Mouse (Mus musculus) right cerebral cortex, postnatal 14 days (tissue): Measurements from ENCODE around the gene Rassf10.
"Not testable (repeated sequence)": the region's sequence is repeated elsewhere in the genome, so short reads cannot be mapped to it uniquely, and the experiment has no call there.

Source experiments
- DNase-seq: peaks from one replicate; pipeline ENCODE4 v3.0.0; 2022

The Rassf10 gene

DNA sequence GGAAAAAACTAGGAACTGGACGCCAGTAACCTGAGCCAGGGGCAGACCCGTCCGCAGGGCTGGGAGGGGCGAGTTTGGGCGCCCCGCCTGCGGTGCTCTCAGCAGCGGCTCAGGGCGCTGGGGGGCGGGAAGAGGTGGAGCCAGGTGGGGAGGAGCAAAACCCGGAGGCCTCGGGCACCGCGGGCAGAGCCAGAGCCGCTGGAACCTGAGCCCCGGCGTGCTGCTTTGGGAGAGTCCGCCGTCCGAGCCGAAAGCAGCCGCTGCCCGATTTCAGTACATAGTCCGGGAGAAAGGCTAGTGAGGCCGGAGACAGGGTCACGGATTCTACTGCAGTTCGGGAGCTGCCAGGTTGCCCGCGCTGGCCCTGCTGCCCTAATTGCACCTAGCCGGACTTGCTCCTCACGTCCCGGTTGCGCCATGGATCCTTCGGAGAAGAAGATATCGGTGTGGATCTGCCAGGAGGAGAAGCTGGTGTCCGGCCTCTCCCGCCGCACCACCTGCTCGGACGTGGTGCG, at the start of gene Rassf10:
Gene Rassf10 (plus strand): TSS at position 186 of the 515 bp plus-strand sequence.
- peak; percentile 56 for DNase-seq

DNA sequence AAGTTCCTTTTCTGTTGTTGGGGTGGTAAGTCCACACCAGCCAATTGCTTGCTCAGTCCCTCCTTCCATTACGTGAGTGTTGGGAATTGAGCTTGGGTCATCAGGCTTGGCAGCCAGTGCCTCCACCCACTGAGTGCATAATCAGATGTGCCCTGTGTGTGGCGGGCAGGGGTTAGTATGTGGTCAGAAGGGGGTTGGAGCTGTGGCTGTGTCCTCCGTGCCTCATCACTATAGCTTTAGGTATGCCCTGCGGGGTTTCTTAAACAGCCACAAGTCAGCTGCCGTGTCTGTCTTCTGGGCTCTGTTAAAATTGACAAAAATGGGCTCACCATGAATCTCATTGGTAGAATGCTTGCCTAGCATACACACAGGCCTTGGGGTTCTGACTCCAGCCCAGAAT, 46.9 kb upstream of the Rassf10 start:
- no peak for DNase-seq

DNA sequence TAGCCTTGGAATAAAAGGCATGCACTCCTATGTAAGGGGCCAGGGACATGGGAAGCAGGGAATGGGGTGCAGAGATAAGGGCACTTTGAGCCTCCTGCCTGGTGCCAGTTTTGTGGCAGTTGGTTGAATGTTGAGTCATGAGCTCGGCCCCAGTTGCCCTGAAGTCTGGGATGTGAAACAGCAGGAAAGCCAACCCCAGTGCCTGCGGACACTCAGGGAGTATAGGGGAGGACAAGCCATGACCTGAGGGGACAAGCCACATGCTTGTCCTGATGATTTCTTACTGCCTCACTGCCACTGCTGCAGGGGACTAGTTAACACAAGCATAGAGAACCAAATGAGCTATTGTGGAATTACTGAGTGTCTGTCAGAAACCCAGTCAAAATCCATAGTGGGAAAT, 46.3 kb upstream of the Rassf10 start:
- no peak for DNase-seq

DNA sequence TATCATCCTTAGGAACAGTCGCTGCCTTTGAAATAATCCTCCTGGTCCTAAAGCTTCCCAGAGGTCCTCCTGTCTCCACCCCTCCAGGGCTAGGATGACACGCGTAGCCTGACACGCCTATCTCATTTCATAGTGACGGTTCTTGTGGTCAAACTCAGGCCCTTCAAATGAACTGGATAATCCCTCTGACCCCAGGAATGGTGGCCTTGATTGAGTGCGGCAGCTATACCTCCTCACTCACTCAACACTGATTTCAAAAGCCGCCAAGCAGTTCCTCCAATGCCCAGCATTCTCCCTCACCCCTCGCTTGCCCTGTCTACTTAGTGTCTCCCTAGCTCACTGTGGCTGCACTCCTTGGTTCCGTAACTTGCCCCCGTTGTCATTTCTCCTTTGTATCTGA, 44.6 kb upstream of the Rassf10 start:
- no peak for DNase-seq

DNA sequence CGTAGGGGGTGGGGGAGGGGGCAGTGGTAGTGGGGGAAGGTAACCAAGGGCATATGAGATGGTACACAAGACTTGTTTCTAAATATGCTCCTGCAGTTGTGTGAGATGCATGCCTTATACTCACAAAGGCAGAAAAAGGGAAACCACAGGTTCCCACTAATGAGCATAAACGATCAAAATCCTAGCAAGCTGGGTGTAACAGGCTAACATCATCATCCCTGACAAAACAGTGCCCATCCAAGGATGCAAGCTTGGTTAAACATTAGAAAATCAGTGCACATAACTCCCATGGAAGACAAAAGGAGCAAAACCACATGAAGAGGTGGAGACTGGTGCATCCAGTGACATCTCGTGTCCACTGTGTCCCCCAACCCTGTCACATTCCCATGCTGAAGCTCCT, 40.8 kb upstream of the Rassf10 start:
- DNase-seq = no peak

DNA sequence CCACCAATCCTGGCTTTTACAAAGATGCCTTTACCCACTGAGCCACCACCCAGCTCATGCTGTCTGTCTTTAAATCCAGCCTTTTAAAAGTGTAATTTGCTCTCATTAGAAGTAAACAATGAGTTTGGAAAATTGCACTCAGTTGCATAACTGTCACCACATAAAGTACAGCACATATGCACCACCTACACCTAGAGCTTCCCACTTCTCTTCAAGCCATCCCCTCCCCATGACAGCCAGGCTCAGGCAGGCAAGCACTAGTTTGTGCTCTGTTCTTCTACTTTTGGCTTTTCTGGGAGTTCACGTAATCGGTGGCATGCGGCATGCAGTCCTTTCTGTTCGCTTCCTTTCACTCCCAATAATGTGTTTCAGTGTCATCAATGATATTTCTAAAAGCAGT, 38.2 kb upstream of the Rassf10 start:
- DNase-seq = no peak

DNA sequence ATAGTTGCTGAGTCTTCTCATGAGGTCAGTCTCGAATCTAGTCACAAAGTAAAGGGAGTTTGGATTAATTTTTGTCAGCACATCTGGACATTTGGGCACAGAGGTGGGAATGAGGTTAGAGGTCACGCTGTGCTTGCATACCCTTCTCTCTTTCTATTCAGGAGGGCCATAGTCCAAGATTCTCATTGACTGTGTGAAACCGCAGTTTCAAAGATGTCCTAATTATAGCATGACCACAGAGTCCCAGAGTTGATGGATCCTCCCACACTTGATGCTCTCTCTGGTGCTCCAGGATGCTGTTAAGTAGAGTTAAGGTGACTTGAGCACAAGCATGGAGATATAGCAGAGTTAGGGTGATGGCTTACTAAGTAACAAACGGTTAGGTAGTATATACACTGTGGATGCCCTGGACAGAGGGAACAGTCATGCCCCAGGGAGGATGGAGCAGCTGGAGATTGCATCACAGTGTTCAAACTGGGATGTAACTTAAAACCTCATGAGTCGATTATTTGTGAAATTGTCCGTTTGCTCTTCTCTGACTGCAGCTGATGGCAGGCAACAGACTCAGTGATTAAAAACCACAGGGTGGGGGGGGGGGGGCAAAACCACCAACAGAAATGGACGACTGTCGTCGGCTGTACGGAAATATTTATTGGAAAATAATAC, 36.0 kb upstream of the Rassf10 start:
- no peak for DNase-seq

DNA sequence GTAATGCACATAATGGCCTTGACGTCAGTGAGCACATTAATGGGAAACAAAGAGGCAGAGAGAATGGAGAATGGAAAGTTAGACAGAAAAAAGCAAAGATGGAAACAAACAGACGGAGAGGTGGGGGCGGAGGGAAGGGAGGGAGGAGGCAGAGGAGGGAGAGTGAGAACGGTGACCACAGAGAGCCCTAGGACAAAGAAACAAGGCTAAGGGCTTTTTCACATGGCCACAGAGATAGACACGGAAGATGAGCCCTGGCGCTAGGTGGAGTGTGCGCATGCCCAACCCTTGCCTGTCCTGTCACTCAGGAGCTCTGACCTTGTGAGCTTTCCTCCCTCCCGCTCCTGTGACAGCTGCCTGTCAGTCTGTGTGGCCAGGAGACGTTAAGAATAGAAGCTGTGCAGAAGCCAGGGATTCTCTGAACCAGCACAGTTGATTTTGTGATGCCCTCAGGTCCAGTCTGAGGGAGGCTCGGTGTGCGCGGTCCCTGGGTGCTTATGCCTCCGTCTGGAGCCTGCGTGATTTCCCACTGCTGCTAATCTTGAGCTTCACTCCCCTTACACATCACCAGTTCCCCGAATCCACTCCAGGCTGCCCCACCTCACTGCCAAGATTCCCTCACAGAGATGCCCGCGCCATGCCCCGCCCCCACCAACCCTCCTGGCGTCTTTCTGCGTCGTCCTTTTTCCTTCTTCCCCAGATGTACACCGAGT, 35.3 kb upstream of the Rassf10 start:
- DNase-seq = peak; percentile 25

DNA sequence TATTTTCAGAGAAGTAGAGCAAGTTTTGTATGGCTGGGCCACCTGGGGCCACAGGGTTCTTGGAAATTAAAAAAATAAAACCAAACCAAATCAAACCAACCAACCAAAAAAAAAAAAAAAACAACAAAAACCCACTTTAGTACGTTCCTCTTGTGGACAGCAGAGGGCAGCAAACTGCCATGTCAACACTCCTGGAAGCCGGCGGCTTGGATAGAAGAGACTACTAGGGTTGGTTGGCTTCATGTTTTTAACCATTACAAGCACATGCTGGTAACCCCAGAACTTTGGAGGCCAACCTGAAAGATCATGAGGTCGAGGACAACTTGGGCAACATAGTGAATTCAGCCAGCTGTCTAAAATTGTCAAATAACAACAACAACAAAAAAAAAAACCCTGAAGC, 33.9 kb upstream of the Rassf10 start:
- peak; percentile 69 for DNase-seq

DNA sequence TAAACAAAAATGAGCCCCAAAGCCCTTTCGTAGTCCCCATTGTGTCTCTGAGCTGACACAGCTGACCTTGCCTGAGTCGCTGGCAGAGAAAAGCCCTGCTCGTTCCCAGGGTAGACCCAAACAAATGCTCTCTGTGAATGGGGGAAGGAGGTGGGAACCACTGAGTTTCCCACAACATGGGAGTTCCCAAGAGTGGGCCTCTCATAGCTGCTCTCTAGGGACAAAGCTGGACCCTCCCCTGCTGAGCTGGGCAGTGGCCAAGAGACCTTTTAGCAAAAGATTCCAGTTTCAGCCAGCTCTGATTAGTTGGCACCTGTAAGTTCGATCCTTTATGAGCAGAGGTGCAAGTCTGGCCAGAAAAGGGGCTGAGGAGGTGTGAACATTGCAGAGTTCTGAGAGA, 31.0 kb upstream of the Rassf10 start:
- no peak for DNase-seq

DNA sequence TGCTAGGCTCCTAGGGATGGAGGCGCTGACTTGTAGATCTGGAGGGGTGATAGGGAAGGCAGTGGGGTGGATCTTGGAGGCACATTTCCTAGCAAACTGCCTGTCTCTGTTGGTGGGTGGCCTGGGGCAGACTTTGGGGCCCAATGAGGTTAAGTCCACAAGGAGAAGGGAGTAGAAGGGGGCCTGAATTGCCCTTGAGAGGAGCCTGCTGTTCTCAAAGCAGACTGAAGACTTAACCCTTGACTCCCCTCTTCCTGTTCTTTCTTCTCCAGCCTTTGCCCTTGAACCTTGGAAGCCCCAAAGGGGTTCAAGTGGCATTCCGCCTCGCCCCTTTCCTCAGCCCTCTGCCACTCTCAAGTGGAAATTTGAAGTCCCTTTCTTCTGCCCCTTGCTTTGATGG, 30.1 kb upstream of the Rassf10 start:
- DNase-seq = no peak

DNA sequence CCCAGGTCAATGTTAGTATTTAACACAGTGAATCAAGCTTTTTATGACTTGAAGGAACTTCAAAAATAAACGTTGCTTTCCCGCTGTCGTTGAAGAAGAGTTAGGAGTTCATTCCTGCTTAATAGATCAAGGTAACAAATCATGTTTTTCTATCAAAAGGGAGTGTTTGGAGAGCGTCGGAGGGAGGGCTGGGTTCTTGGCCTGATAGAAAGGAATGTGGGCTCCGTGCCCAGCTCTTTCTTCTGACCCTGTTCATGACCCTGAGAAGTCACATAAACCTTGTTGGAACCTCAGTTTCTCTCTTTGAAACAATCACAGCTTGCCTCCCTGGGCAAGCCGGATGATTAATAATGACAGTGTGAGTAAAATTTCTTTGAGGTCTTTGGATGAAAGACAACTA, 23.1 kb upstream of the Rassf10 start:
- no peak for DNase-seq

DNA sequence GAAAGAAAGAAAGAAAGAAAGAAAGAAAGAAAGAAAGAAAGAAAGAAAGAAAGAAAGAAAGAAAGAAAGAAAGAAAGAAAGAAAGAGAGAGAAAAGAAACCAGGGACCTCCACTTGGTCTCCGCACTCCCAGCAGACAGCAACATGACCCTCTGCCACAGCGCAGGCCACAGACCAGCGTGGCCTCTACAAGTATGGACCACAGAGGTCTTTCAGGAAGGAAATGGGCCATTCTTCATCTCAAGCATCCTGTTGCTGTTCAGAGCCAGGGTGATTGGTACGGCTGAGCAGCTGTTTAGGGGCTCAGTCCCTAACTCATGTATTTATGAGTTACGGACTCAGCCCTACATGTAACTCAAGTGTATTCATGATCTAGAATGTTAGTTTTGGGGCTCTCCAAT, 17.9 kb upstream of the Rassf10 start:
- not testable (repeated sequence) for DNase-seq

DNA sequence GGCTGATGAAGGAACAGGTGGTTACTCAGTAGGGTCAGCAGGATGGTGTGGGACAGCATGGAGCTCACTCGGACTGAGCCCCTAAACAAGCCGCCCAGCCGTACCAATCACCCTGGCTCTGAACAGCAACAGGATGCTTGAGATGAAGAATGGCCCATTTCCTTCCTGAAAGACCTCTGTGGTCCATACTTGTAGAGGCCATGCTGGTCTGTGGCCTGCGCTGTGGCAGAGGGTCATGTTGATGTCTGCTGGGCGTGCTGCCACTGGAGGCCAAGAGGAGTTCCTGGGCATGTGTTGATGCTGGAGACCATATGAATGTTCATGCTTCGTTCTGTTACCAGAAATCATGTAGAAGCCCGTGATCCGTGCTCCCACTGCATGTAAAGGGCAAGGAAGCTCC, 16.7 kb upstream of the Rassf10 start:
- no peak for DNase-seq

DNA sequence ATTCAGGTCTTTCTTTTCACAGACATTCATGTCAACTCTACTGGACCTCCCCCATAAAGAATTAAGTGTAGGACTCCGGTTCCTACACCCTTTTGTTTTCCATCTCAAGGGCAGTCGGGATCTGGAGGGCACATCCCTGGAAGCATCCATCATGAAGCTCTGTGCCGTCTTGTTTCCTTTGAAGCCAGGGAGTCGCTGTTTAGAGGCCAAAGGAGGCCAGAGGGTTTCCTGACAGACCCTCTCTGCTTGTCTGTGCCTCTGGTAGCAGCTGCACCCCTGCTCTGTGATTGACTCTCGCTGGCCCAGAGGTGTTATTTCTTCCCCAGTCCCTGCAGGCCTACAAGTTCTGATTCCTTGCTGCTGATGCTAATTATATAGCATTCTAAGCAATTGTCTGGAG, 14.8 kb upstream of the Rassf10 start:
- DNase-seq = no peak

DNA sequence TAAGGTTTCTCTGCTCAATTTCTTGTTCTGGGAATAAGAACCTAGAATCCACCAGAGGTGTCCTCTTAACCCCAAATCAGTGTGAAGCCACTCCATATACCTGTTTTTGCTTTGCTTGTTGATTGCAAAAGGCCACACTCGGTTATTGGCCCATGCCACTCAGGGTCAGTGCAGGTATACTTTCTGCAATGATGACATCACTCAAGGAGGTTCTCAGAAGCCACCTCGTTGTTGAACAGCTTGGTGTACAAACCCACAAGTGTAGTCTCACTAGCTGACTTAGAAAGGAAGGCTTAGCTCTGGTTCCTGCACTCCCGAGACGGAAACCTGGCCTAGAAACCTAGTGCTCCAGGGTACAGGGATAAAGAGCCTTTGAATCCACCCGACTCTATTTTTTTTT, 11.2 kb upstream of the Rassf10 start:
- DNase-seq = no peak

DNA sequence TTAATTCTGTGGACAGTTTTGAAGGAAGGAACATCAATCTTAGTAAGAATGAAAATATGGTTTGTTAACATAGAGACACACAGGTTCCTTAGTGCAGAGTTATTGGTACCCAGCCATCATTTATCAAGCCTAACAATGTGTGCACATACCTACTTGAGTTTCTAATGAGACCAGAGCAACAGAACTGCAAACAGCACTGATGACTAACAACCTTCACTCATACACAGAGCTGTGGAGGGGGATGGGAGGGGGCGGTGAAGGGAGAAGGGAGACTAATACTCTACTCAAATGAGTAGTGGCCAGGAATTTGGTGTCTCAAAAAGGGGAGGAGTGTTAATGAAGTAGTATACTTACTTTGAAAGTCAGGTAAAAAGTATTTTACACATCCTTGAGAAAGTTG, 10.7 kb upstream of the Rassf10 start:
- no peak for DNase-seq

DNA sequence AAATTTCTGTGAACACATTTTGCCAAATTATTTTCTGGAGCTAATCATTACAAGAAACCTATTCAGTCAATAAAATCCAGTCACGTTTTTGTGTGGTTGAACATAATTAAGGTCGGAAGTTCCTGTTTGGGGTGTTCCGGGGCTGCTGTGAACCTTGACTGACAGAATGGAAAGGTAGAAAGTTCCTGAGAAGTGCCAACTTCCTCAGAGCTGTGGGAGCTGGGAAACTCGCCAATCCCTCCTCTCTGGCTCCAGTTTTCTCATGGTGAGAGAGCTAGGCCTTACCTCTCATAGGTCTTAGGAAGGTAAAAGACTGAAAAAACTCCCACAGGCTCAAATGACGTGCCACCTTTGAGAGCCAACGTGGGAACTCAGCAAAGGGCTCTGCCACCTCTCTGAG, 7.1 kb upstream of the Rassf10 start:
- DNase-seq = no peak

DNA sequence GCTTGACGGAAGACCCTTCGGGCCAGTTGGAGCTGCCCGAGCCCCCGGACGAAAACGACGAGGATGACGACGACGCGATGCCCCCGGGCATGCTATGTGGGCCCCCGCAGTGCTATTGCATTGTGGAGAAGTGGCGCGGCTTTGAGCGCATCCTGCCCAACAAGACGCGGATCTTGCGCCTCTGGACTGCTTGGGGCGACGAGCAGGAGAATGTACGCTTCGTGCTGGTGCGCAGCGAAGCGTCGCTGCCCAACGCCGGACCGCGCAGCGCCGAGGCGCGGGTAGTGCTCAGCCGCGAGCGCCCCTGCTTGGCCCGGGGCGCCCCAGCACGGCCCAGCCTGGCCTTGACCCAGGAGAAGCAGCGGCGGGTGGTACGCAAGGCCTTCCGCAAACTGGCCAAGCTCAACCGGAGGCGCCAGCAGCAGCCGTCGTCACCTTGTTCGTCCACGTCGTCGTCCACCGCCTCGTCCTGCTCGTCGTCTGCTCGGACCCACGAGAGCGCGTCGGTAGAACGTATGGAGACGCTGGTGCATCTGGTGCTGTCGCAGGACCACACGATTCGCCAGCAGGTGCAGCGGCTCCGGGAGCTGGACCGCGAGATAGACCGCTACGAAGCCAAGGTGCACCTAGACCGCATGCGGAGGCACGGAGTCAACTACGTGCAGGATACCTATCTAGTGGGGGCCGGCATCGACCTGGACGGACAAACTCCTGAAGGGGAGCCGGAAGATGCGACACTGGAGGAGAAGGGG, 765 bp downstream of the Rassf10 start:
- peak; percentile 7 for DNase-seq

DNA sequence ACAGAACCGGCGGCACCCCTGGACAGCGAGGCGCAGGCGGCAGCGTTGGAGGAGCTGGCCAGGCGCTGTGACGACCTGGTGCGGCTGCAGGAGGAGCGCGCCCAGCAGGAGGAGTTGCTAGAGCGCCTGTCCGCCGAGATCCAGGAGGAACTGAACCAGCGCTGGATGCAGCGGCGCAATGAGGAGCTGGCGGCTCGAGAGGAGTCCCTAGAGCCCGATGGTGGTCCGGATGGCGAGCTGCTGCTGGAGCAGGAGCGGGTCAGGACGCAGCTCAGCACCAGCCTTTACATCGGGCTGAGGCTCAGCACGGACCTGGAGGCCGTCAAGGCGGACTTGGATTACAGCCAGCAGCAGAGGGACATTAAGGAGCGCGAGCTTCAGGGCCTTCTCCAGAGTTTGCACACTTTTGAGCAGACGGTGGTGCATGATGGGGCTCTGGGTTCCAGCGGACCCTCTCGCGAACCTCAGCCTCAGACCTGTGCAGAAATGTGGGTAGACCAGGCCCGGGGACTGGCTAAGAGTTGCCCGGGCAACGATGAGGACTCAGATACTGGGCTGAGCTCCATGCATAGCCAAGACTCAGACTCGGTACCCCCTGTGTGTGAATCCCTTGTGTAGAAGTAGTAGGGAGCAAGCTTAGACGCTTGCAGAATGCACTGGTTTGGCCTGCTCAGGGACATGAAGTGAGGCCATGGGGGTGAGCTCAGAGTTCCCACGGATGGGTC, 1.5 kb downstream of the Rassf10 start:
- peak; percentile 8 for DNase-seq

DNA sequence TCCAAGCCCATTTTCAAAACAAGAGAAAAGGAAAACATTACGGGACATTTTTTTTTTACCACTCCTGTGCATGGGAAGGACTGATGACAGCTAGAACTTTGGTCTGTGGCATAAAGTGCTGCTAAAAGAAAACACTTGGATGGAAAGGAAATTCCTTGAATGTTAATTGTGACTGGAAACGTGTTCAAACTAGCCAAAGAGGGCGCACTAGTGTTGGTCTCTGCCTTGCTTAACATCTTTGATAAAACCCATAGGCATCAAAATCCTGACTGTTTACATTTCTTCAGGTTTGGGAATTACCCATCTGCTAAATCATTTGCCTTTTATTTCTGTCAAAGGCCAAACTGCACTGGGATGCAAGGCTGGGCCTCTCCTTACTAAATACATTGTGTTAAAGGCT, 2.2 kb downstream of the Rassf10 start:
- no peak for DNase-seq

DNA sequence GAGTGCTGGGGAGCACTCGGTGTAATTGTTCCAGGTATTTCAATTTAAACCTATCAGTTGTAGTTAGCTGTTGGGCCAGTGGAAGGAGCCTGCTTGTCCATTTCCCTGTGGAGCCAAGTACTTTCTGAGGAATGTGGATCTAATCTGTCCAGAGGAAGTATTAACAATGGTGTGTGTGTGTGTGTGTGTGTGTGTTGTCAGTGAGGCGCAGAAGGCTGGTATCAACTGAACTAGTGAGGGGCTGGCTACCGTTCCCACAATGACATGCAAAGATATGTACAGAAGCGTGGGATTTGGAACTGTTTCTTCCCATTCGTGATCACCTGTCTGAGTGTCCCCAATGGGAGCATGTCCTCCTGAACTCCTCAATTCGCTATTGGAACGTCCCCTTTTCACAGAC, 3.2 kb downstream of the Rassf10 start:
- no peak for DNase-seq

DNA sequence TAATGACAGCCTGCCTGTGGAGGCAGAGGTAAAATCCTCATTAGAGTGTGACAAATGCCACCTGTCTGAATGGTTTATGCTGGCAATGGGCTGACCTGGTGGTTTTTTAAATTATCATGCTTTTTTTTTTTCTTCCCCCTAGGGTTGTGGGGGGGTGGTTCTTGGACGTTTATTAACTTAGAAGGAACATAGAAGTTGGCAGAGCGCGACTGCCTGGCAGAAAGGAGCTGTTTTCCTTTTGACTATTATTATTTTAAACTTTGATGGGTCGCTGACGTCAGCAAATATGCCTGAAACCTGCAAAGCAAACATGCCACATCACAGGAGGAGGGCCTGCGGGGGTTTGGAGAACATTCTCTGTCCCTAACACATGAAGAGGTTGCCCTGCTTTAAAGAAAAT, 3.9 kb downstream of the Rassf10 start:
- DNase-seq = no peak
